Mouse (Mus musculus) liver, embryonic 14.5 days (tissue): ENCODE data around the gene Trpv5.

Source experiments
- CTCF ChIP-seq: IDR thresholded peaks from 2 replicates; pipeline ENCODE4 v1.5.1; 2016; ENCODE audit warnings: antibody characterized with exemption, low read depth, control low read depth
- EP300 ChIP-seq: IDR thresholded peaks from 2 replicates; pipeline ENCODE4 v1.6.1; 2016; ENCODE audit warnings: antibody characterized with exemption, low read depth

DNA sequence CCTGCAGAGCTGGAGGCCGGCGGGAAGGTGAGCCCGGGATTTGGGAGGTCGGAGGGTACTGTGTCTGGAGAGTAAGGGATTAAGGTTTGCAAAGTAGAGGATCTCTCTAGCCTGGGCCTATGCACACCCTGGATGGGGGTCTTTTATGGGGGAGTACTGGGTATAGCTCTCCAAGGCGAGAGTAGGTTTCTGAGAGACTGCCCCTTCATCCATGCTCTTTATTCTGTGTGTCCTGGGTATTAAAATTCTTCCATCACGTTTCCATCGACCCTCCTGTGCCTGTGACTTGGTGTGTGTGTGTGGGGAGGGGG is 74.8 kb downstream of the Trpv5 start:
- no peak for TF ChIP-seq CTCF
- no peak for TF ChIP-seq EP300
